Mouse (Mus musculus) heart, embryonic 10.5 days (tissue): Measurements from ENCODE around the gene Gjb3. TPM values are rescaled to one million over a fixed set of nuclear protein-coding genes. Genes with fewer than 3 reads are reported as not detected.

Experiments
- DNase-seq: peaks from one replicate; pipeline ENCODE4 v3.0.0-alpha.2; 2017; ENCODE audit warnings: low spot score
- H3K27ac ChIP-seq: fragments of 300-500 bp; sonication (generic); 2 replicates; pipeline ENCODE4 v1.5.1; 2016; ENCODE audit warnings: mild to moderate bottlenecking
- H3K27me3 ChIP-seq: fragments of 300-500 bp; sonication (generic); 2 replicates; pipeline ENCODE4 v1.6.1; 2016; ENCODE audit warnings: mild to moderate bottlenecking; ENCODE audit not compliant: poor library complexity, insufficient read depth, severe bottlenecking
- H3K36me3 ChIP-seq: fragments of 300-500 bp; sonication (generic); 2 replicates; pipeline ENCODE4 v1.6.1; 2016; ENCODE audit warnings: mild to moderate bottlenecking, moderate library complexity
- H3K4me1 ChIP-seq: fragments of 300-500 bp; sonication (generic); 2 replicates; pipeline ENCODE4 v1.6.1; 2016; ENCODE audit warnings: mild to moderate bottlenecking
- H3K4me3 ChIP-seq: fragments of 300-500 bp; sonication (generic); 2 replicates; pipeline ENCODE4 v1.5.1; 2016; ENCODE audit warnings: mild to moderate bottlenecking, moderate library complexity
- H3K9me3 ChIP-seq: fragments of 300-500 bp; sonication (generic); 2 replicates; pipeline ENCODE4 v1.6.1; 2016; ENCODE audit warnings: mild to moderate bottlenecking, moderate library complexity
- WGBS: fragments of 180-500 bp; shearing (Covaris S2); methylation state at CpG from one replicate; pipeline ENCODE4 v1.1.7; 2016; 5-methylcytosine and 5-hydroxymethylcytosine counted together
- polyA plus RNA-seq: library from polyadenylated mRNA; unstranded; fragments of >200 nt; fragmentation: Nextera tagmentation; extraction: Ambion mirVana; gene quantifications from 2 replicates; pipeline ENCODE4 v1.2.1, GENCODE M21; 2016

The Gjb3 gene
- polyA plus RNA-seq: 0.90 and 3.2 TPM in 2 replicates

DNA sequence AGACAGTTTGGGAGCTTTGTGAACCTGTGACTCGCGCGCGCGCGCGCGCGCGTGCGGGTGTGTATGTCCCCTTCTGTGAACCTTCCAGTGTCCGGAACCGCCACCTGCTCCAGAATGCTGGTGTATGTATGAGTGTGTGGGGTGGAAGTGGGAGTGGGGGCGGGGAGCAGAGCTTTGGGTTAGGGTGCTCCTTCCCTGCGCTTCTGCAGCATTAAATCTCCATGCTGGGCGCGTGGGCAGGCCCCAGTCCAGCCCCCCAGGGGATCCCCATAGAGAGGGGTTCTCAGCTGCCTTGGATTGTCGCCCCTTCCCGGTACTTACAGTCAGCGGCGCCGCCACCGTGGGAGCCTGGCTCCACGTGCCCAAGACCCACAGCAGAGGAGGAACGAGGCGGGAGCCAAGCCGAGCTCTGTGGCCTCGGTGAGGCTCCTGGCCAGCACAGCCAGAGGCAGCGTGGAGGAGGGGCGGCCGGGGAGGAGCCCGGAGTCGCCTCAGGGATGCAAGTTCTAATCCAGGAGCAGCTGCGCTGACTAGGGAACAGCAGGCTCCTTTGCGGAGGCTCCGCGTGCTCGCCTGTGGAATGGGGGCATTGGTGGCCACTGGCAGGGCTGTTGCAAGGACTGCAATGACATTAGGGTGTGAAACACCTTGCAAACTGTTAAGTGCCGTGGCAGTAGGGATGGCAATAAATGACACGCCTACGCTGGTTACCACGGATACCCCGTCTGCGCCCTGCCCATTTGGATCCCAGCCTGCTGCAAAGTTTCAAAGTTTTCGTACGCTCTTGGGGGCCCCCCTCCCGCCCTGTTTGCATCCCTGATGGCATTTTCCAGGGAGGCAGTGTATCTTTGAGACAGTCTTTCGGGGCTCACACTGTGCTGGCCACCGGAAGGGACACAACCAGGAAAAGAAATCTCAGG lies at the start of gene Gjb3:
TSS of gene Gjb3 (minus strand) at position 664 of the 920 bp plus-strand sequence.
- peaks cover 25% of the 10 kb centered on the region for H3K4me1 ChIP-seq
- H3K36me3 ChIP-seq: no peaks in the 10 kb centered on the region
- no peaks in the 10 kb centered on the region for H3K9me3 ChIP-seq
- H3K4me3 ChIP-seq: peak within 1 kb of the TSS; percentile 46
- peak within 1 kb of the TSS; percentile 47; the same call in 1 of the 2 replicates for H3K27ac ChIP-seq
- WGBS: 2% methylated on average over 49 of the region's 49 CpGs
- no peak for DNase-seq
- peaks cover 83% of the 10 kb centered on the region for H3K27me3 ChIP-seq

DNA sequence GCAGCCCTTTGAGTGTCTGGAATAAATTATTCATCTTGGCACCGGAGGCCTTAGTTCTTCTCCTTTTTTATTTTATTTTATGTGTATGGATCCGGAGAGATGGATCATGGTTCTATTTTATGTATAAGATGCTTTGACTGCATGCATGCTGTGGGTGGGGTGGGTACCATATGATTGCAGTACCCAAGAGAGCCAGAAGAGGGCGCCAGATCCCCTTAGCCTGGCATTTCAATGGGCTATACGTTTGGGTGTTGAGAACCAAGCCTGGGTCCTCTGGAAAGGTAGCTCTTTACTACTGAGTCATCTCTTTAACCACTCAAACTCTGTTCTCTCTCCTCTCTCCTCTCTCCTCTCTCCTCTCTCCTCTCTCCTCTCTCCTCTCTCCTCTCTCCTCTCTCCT lies 46.7 kb upstream of the Gjb3 start:
- DNase-seq: no peak

DNA sequence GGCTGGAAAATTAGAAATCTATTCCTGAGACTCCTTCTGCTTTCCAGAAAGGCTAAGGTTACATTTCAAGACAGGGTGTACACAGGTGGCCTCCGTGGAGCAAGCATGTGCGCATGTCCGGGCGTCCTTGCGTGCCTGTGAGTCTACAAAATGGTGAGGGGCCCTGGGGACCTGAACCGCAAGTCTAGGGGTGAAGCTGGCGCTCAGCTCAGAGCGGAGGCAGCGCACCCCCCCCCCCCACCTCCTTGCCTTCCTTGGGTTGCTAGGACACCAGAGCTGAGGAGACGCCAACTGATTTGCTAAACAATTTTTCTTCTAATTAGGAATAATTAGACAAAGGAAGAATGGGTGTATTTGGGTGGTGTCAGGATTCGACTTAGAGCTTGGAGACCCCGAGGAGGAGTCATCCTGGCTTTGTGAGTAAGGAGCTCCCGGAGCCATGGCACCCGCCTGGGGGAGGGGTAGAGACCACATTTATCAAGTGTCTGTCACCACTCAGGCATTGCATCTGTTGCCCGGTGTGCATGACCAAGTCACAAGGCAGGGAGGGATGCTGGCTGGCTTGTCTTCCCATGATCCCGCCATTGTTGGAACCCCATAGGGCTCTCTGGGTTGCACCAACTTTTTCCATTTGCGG lies 45.0 kb upstream of the Gjb3 start:
- Histone ChIP-seq H3K4me1 (peaks cover 28% of the 10 kb centered on the region), H3K36me3 (no peaks in the 10 kb centered on the region), H3K9me3 (no peaks in the 10 kb centered on the region), H3K4me3 (no peak overlapping the region), H3K27ac (0 out of 2 replicates have a peak overlapping the region, but pooled peaks have one; percentile 10), H3K27me3 (no peaks in the 10 kb centered on the region)
- WGBS: 70% methylated on average over 17 of the region's 17 CpGs
- no peak for DNase-seq

More for the DNA sequence above, 46.7 kb upstream of the Gjb3 start:
- Histone ChIP-seq H3K27ac (no peak overlapping the region), H3K36me3 (no peaks in the 10 kb centered on the region), H3K27me3 (no peaks in the 10 kb centered on the region), H3K9me3 (no peaks in the 10 kb centered on the region), H3K4me1 (peaks cover 20% of the 10 kb centered on the region), H3K4me3 (no peak overlapping the region)
- WGBS: 35% methylated on average over 4 of the region's 4 CpGs

DNA sequence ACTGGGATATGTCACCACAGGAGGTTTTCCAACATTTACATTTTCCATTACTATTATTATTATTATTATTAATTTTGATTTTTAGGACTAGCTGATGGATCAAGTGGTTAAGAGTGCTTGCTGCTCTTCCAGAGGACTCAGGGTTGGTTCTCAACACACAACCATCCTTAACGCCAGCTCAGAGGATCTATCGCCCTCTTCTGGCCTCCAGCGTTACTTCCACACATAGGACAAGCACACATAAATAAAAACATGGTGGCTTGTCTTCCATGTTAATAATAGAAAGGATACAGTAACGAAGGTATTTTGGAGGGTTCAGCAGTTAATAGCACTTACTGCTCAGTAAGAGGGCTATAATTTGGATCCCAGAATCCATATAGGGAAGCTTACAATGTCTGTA lies 44.0 kb upstream of the Gjb3 start:
- H3K27me3 ChIP-seq: no peaks in the 10 kb centered on the region
- DNase-seq: no peak
- no peaks in the 10 kb centered on the region for H3K9me3 ChIP-seq
- no peaks in the 10 kb centered on the region for H3K36me3 ChIP-seq
- H3K27ac ChIP-seq: no peak overlapping the region
- WGBS: 82% methylated on average over 4 of the region's 4 CpGs
- H3K4me3 ChIP-seq: no peak overlapping the region
- H3K4me1 ChIP-seq: peaks cover 28% of the 10 kb centered on the region

DNA sequence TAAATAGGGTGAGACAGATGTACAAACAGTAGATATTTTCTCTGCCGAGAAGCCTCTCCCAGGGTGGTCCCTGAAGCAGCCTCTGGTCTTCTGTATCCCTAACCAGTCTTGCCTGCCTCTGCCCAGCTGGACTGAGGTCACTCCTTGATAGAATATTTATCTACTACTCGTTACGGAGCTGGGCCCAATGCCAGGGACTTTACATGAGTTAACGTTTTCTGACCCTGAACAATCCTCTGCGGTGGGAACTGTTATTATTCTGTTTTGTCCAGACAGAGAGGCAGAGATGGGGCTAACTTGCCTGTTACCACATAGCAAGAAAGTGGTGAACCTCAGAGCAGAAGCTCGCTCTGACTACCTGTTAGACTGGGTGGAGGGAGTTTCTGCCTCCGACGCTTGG lies 42.8 kb upstream of the Gjb3 start:
- H3K27ac ChIP-seq: no peak overlapping the region
- H3K36me3 ChIP-seq: no peaks in the 10 kb centered on the region
- DNase-seq: no peak
- no peaks in the 10 kb centered on the region for H3K9me3 ChIP-seq
- H3K4me3 ChIP-seq: no peak overlapping the region
- H3K4me1 ChIP-seq: peaks cover 36% of the 10 kb centered on the region
- WGBS: 52% methylated on average over 8 of the region's 8 CpGs
- H3K27me3 ChIP-seq: peaks cover 8% of the 10 kb centered on the region; the same call in 1 of the 2 replicates

DNA sequence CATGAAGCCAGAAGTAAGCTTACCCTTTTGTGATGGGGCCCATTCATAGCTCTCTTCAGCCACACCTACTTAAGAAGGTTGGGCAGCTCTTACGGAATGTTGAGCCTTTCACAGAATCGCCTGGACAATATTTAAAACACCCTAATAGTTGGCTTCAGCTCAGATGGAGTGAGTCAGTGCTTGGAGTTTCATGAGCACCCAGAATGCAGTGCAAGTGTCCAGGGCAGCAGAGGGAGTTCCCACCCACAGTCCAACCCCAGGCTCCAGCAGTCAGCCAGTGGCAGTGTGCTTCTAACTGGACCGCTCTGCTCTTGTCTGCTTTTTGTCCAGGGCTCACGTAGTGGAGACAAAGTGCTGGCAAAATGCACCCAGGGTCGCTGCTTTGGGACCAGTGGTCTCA lies 40.9 kb upstream of the Gjb3 start:
- Histone ChIP-seq H3K9me3 (no peaks in the 10 kb centered on the region), H3K27me3 (peaks cover 8% of the 10 kb centered on the region; the same call in 1 of the 2 replicates), H3K4me1 (peaks cover 43% of the 10 kb centered on the region), H3K4me3 (no peak overlapping the region), H3K27ac (0 out of 2 replicates have a peak overlapping the region, but pooled peaks have one; percentile 48), H3K36me3 (no peaks in the 10 kb centered on the region)
- no peak for DNase-seq
- WGBS: 61% methylated on average over 5 of the region's 5 CpGs

DNA sequence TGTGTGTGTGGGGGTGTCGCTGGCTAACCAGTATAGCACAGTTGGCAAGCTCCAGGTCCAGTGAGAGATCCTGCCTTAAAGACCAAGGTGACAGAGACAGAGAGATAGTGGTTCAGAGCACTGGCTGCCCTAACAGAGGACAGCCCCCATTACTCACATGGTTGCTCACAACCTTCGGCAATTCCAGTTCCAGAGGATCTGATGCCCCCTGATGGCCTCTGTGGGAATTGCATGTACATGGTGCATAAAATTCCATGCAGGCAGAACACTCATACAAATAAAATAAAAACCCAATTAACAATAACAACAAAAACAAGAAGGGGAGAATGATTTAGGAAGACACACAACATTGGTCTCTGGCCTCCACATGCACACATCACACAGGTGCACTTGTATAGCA lies 39.8 kb upstream of the Gjb3 start:
- Histone ChIP-seq H3K4me1 (peaks cover 43% of the 10 kb centered on the region), H3K27me3 (peaks cover 8% of the 10 kb centered on the region; the same call in 1 of the 2 replicates), H3K9me3 (no peaks in the 10 kb centered on the region), H3K27ac (no peak overlapping the region), H3K4me3 (no peak overlapping the region), H3K36me3 (no peaks in the 10 kb centered on the region)
- 50% methylated on average over 2 of the region's 2 CpGs for WGBS
- no peak for DNase-seq

DNA sequence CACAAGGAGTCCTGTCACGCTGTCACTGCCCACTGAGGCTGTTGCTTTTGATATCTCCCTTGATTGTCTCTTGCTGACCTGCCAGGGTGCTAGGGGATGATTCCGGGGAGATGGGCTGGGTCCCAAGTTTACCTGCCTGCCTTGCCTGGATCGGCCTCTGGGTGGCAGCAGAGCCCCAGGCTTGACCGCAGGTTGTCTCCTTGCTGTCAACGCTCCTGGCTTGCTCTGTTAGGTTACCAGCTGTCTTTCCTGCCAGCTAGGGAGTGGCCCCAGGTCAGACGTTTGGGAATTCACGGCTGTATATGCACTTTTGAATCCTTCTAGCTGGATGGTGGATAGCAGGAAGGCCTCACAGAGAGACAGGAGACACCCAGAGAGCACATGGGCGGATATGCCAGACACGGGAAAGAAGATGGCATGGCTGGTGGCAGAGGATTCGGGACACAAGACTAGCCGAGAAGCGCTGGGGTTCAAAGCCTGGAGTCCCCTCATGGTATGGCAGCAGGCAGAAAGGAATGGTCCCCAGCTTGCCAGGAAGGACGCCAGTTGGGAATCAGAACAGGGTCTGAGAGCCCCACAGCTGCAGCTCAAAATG lies 37.8 kb upstream of the Gjb3 start:
- Histone ChIP-seq H3K4me3 (no peak overlapping the region), H3K27ac (peak overlapping the region; percentile 37; the same call in 1 of the 2 replicates), H3K4me1 (peaks cover 52% of the 10 kb centered on the region), H3K9me3 (no peaks in the 10 kb centered on the region), H3K27me3 (peaks cover 8% of the 10 kb centered on the region; the same call in 1 of the 2 replicates), H3K36me3 (no peaks in the 10 kb centered on the region)
- 28% methylated on average over 13 of the region's 13 CpGs for WGBS
- DNase-seq: peak; percentile 85

DNA sequence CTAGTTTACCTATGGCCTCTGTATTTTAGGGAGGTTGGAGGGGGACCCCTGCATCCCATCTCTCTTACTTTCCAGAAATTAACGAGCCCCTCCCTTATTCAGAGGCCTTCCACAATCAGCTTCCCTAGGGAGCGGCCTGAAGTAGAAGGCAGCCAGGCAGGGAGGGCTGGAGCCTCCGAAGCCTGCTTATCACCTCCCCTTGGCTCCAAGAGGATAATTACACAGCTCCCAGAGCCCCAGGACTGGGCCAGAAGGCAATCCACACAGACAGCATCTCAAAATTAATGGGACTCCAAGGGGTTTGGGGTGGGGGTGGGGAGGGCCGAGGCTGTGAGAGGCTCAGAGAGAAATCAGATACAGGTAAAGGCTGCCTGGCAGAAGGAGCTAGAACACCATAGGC lies 35.2 kb upstream of the Gjb3 start:
- no peak for DNase-seq
- H3K4me1 ChIP-seq: peaks cover 38% of the 10 kb centered on the region
- peaks cover 8% of the 10 kb centered on the region; the same call in 1 of the 2 replicates for H3K27me3 ChIP-seq
- H3K27ac ChIP-seq: peak overlapping the region; percentile 68
- no peak overlapping the region for H3K4me3 ChIP-seq
- H3K9me3 ChIP-seq: no peaks in the 10 kb centered on the region
- WGBS: 10% methylated on average over 4 of the region's 4 CpGs
- H3K36me3 ChIP-seq: no peaks in the 10 kb centered on the region

DNA sequence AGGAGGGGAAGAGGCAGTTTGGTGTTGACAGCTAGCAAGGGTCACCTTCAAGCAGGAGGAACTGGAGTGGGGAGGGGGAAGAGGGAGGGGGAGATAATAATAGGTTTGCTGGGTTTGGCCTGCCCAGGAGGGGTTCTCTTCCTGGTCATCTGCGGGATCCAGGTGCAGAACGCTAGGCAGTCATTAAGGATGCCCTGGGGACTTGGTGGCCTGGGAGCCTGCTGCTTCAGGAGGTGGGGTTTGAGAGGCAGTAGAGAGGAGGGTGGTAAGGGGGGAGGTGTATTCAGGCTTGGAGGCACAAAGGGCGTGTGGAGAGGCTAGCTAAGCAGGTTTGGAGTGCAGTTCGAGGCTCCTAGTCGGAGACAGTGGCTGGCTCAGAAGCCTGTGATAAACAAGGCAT lies 34.8 kb upstream of the Gjb3 start:
- peak overlapping the region; percentile 68 for H3K27ac ChIP-seq
- no peak for DNase-seq
- no peaks in the 10 kb centered on the region for H3K36me3 ChIP-seq
- H3K4me1 ChIP-seq: peaks cover 38% of the 10 kb centered on the region
- peaks cover 8% of the 10 kb centered on the region; the same call in 1 of the 2 replicates for H3K27me3 ChIP-seq
- no peak overlapping the region for H3K4me3 ChIP-seq
- H3K9me3 ChIP-seq: no peaks in the 10 kb centered on the region
- WGBS: 8% methylated on average over 5 of the region's 5 CpGs

DNA sequence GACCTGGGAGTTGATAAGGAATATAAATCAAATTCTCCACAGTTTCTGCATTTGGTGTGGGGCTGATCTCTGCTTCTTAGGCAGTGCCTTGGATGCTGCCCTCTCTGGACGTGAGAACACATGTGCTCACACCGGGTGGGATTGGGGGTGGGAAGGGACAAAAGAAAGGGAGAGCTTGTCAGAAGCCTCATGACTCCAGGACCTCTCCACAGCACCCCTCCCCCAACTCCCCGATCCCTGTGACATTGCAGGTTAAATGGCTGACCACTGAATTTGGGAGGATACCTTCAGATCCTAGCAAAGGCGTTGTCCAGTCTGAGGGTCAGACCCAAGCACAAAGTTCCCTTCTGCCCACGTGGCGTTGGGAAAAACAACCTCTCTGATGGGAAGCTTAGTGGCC lies 33.8 kb upstream of the Gjb3 start:
- Histone ChIP-seq H3K4me3 (no peak overlapping the region), H3K27ac (peak overlapping the region; percentile 68), H3K9me3 (no peaks in the 10 kb centered on the region), H3K4me1 (peaks cover 45% of the 10 kb centered on the region), H3K36me3 (no peaks in the 10 kb centered on the region), H3K27me3 (peaks cover 14% of the 10 kb centered on the region)
- 58% methylated on average over 6 of the region's 6 CpGs for WGBS
- no peak for DNase-seq

DNA sequence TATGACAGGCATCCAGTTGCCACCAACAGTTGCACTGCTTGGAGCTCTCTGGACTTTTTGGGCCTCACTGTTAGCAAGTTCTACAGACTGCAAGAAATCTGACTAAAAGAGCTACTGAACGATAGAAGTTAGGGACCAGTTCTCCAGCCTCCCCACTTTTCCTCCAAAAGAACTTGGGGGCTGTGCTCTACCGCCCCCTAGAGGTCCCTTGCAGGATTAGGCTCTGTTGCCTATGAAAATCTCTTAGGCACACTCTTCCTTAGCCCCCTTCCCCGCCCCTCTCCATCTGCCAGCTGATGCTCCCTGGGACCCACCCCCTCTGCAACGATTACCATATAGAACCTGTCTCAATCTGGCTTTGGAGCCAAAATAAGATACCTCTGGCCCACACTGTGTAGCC lies 32.7 kb upstream of the Gjb3 start:
- no peaks in the 10 kb centered on the region for H3K9me3 ChIP-seq
- WGBS: 59% methylated on average over 4 of the region's 4 CpGs
- H3K27ac ChIP-seq: no peak overlapping the region
- H3K27me3 ChIP-seq: peaks cover 17% of the 10 kb centered on the region
- no peak overlapping the region for H3K4me3 ChIP-seq
- H3K4me1 ChIP-seq: peaks cover 43% of the 10 kb centered on the region
- no peak for DNase-seq
- H3K36me3 ChIP-seq: no peaks in the 10 kb centered on the region

DNA sequence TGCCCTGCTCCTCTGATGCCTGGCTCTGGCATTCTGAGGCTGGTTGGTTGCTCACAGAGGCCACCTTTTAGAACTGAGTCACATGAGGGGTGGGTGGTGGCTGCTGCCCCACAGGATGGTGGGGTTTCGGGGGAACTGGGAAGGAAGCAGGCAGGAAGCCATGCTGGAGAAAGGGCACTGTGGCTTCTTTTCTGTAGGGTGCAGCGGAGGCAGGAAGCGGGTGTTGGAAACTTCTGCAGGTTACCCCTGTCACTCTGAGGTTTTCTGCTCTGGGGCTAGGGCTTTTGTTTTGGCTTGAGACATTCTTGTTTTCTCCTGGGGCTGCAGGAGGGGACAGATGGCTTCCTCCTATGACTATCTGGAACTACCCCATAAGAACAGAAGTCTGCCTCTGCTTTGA lies 31.9 kb upstream of the Gjb3 start:
- Histone ChIP-seq H3K9me3 (no peaks in the 10 kb centered on the region), H3K27ac (no peak overlapping the region), H3K27me3 (peaks cover 25% of the 10 kb centered on the region), H3K4me3 (no peak overlapping the region), H3K36me3 (no peaks in the 10 kb centered on the region), H3K4me1 (peaks cover 47% of the 10 kb centered on the region)
- 70% methylated on average over 3 of the region's 3 CpGs for WGBS
- DNase-seq: no peak
